Mouse (Mus musculus): ENCODE data around the gene Plau. TPM values are rescaled to one million over a fixed set of nuclear protein-coding genes. Genes with fewer than 3 reads are reported as not detected.

Gene Plau
- total RNA-seq (2022): 1 to 10 TPM; 4.9 to 7.7 (median 5.6) TPM

DNA sequence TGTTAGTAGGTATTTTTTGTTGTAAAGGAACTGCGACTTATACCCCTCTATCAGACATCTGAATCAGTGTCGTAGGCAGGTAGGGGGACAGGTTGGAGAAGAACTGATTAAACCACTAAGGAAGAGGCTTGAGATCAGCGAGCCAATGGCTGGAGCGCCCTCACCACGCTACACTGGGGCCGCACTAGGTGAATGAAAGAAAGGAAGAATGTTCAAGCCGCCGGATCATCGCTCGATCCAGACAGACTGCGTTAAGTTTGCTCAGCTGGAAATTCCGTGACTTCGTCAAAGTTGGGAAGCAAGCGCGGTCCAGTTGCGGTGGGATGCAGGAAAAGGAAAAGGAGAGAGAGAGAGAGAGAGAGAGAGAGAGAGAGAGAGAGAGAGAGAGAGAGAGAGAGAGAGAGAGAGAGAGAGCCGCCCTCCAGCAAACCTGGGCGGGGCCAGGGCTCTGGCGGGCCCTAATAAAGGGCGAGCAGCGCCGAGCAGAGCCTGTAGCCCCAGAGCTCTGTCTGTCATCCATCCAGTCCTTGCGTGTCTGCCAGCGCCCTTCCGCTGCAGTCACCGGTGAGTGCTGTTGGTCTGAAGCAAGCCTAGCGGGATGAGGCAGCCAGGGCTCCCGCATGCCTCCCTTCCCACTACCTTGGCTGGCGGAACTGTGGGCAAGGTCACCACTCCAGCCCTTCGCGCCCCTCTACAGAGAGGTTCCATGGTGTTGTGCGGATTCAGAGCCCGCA is at the start of gene Plau:
TSS of gene Plau (plus strand) at position 490 of the 734 bp plus-strand sequence.
- DNase-seq (ENCODE audit: low spot score): peak; percentile 71

DNA sequence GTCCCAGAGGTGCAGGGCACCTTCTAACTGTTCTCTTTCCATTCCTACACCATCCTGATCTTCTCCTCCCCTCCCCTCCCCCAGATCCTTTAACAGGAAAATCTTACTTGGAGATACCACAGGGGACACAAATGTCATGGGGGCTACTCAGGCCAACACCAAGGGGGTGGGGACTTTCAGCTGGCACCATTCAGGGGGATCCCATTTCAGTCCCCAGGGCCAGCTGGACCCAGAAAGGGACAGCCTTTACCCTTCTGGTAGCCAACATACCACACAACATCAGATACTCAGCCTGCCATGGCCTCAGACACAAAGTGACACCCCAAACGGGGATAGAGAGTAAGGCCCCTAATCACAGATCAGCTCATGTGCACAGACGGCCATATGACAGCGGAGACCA is 48.3 kb upstream of the Plau start:
- DNase-seq (ENCODE audit: low spot score): no peak

- DNase-seq (ENCODE audit: low spot score): no peak
These were observed 46.9 kb upstream of the Plau start for GRCm38 (mm10) chr14:20789593-20789992.

DNA sequence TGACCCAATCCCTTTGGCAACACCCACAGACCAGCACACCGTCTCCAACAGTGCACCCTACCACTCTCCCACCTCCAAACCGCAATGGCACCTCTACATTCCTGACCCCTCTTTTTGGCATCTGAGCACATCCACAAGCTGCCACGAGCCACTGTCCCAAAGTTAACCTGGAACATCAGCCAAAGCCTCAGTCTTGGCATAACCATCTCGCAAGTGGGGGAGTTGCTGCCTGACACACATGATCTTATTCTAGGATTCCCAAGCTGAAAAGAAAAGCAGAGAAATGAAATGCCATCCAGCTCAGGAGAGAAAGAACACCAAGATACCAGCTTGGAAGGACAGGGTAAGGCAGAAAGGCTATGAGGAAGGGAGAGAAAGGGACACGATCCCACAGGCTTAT is 46.0 kb upstream of the Plau start:
- no peak for DNase-seq (ENCODE audit: low spot score)

- no peak for DNase-seq (ENCODE audit: low spot score)
These were observed 45.5 kb upstream of the Plau start for GRCm38 (mm10) chr14:20790996-20791395.

- DNase-seq (ENCODE audit: low spot score): no peak
These were observed 44.8 kb upstream of the Plau start for GRCm38 (mm10) chr14:20791511-20792242.

GRCm38 (mm10) chr14:20792243-20792921 is 44.1 kb upstream of the Plau start:
- no peak for DNase-seq (ENCODE audit: low spot score)

DNA sequence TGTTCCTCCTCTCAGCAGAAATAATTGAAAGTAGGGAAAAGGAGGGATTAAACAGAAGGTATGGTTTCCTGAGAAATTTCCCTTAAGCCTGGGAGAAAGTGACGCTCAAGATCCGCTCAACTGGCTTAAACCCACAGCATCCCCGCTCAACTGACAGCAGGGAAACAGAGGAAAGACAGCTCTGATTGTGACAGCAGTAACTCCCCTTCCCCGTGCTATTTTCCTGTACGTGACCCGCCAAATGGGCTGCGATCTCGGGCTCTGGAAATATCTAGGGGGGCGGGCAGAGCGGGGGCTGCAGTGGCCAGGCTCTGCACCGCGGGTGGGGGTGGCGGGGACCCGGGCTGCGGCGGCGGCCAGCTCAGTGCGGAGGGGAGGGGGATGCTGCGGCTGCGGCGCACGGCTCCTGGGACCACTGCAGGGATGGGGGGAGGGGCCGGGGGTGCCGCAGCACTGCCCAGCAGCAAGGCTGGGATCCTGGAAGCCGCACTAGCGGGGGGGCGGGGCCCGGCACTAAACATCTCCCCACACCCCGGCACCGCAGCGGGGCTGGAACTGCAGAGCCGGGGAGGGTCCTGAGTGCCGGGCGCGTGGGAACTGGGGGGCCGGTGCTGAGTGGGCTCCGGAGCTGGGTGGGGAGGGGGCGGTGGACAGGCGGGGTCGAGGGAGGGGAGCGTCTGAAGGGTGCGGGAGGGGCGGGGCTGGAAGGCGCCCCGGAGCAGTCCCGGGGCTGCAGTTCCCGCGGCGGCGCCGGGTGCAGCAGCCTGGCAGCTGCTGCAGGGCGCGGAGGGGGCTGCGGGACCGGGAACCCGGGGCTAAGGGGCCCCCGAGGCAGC is 43.3 kb upstream of the Plau start:
- DNase-seq (ENCODE audit: low spot score): no peak

DNA sequence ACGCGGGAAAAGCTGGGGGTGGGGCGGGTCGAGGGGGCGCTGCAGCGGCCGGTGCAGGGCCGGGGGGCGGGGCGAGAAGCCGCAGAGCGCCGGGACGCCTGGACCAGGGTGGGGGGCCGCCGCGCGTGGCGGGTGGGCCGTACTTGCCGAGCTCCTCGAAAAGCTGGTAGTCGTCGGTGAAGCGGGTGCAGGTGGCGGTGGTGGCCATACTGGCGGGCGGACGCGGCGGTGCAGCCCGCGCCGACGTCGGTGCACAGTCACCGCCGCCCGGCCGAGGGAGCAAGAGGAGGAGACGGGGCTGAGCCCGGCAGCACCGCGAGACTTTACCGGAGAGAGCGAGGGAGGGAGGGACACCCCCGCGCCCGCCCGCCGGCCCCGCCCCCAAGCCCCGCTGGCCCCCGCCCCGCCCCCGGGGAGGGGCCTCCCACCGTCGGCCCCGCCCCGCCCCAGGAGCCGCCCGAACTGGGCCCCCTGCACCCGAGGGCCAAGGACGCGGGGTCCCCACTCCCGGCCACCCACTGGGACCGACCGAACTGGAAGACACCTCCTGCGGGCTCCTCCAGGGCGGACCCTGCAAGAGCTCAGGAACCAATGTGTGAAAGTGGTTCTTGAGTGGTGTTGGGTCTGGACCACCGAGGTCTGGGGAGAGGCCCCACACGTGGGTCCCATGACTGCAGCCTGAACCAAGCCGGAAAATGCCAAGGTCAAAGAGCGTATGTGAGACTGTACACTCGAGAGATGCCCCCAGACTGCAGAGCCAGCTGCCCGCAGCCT is 42.5 kb upstream of the Plau start, which contains the start of gene Camk2g:
TSS of gene Camk2g (minus strand) at position 331 of the 774 bp plus-strand sequence.
- peak; percentile 77 for DNase-seq (ENCODE audit: low spot score)

DNA sequence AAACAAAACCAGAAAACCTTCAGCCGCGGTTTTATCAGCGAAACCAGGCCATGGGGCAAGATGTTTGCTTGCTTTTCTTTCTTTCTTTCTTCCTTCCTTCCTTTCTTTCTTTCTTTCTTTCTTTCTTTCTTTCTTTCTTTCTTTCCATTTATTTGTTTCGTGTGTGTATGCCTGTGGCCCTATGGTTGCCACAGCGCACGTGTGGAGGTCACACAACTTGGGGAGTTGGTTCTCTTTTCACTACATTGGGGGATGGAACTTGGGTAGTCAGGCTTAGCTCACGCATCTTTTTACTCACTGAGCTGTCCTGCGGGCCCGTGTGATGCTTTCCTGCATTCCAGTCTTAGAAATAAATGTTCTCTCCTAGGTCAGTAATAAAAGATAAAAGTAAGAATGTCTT is 41.9 kb upstream of the Plau start:
- DNase-seq (ENCODE audit: low spot score): no peak

DNA sequence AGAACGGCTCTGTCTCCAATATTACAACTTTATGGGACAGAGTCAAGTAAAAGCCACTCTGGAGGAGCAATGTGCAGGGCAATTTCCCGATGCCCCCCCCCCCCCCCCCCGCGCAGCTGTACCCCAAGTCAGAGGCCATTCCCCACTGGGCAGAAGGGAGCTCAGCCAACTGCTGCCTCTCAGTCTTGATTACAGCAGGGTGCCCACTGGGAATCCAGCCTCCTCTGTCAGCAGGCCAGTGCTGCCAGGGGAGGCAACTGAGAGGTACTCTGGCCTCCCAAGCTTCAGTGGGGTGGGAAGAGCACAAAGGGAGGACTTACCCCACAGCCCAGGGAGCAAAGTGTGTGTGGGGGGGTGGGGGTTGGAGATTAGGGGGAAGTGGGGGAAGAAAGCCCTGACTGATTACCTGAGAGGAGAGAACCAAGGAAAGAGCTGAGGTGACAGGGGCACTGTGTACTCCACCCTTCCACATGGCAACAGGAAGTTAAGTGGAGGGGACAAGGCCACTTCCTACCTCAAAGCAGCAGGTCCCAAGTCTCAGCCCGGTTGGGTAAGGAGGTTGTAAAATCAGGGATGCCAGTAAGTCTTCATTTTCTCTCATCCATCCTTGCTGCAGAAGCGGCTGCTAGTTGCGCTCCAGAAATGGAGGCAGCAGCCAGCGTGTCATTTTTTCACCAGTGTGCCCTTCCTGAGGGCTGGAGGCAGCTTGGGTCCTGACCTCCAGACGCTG is 40.9 kb upstream of the Plau start:
- no peak for DNase-seq (ENCODE audit: low spot score)

GRCm38 (mm10) chr14:20796170-20796569 is 40.3 kb upstream of the Plau start:
- DNase-seq (ENCODE audit: low spot score): no peak

DNA sequence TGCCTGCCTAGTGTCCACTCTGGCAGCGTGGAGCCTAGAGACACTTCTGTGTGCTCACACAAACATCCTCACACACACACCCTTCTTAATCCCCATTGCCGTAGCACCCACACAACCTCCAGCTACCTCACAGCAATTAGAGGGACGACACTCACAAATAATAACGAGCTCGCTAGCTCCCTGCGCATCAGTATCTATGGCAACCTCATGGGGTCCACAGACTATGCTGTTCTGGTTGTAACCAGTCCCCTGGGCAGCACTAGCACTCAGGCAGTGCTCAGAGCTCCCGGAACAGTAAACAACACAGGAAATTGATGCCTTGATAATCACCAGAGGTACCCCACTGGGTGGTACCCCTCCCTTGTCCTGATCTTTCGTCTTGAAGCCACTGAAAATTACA is 39.8 kb upstream of the Plau start:
- DNase-seq (ENCODE audit: low spot score): no peak

- DNase-seq (ENCODE audit: low spot score): no peak
These were observed 38.2 kb upstream of the Plau start for GRCm38 (mm10) chr14:20798300-20798699.

GRCm38 (mm10) chr14:20798761-20799160 is 37.7 kb upstream of the Plau start:
- peak; percentile 91 for DNase-seq (ENCODE audit: low spot score)

DNA sequence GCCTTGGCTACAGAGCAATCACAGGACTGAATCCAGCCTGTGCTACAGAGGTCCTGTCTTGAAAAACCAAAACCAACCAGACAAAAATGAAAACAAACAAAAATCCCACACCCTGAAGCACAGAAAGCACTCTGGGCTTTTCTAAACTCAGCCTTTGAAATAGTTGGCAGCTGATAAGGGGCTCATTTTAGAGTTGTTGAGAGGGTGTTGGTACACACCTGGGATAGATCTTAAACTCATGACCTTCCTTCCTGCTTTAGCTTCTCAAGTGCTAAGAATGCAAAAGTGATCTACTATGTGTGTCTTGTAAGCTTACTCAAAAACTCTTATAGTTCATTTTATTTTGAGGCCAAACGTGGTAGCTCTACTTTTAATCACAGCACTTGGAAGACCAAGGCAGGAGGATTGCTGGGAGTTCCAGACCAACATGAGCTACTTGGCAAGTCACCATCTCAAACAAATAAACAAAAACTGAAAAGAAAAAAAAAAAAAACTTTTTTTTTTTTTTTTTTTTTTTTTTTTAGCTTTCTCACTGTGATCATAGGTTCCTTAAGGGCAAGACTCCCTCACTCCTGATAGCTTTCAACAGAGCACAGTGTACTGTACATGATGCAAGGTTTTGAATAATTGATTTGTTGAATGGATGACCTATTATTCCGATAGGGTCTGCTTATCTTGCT is 33.4 kb upstream of the Plau start:
- no peak for DNase-seq (ENCODE audit: low spot score)

GRCm38 (mm10) chr14:20803606-20803938 is 32.9 kb upstream of the Plau start:
- peak; percentile 90 for DNase-seq (ENCODE audit: low spot score)

GRCm38 (mm10) chr14:20804481-20804880 is 32.0 kb upstream of the Plau start:
- no peak for DNase-seq (ENCODE audit: low spot score)

- peak; percentile 83 for DNase-seq (ENCODE audit: low spot score)
These were observed 31.3 kb upstream of the Plau start for GRCm38 (mm10) chr14:20804964-20805672.
